Mouse (Mus musculus): ENCODE data around the gene Pip4k2a. TPM values are rescaled to one million over a fixed set of nuclear protein-coding genes. Genes with fewer than 3 reads are reported as not detected.
"Not testable (repeated sequence)": the region's sequence is repeated elsewhere in the genome, so short reads cannot be mapped to it uniquely, and the experiment has no call there.

The Pip4k2a gene
- total RNA-seq, 2 experiments from 2014 or later: 34.3 to 44.2 TPM

- DNase-seq: no peak
- intact Hi-C loops (cut with DNase I): no loop called here
These were observed 94.4 kb downstream of the Pip4k2a start for GRCm38 (mm10) chr2:18903301-18904068.

- no peak for DNase-seq
- intact Hi-C loops (cut with DNase I): no loop called here
These were observed 96.8 kb downstream of the Pip4k2a start for GRCm38 (mm10) chr2:18901133-18901532.

GRCm38 (mm10) chr2:18900635-18901034 lies 97.3 kb downstream of the Pip4k2a start:
- intact Hi-C loops (cut with DNase I): no loop called here

GRCm38 (mm10) chr2:18897742-18898256 lies 100.1 kb downstream of the Pip4k2a start:
- no peak for DNase-seq
- intact Hi-C loops (cut with DNase I): no loop called here

More at GRCm38 (mm10) chr2:18900635-18901034, 97.3 kb downstream of the Pip4k2a start:
- no peak for DNase-seq

- DNase-seq: no peak
- intact Hi-C loops (cut with DNase I): no loop called here
These were observed 101.9 kb downstream of the Pip4k2a start for GRCm38 (mm10) chr2:18896015-18896414.

- intact Hi-C loops (cut with DNase I); DNase-seq: not testable (repeated sequence)
These were observed 104.6 kb downstream of the Pip4k2a start for GRCm38 (mm10) chr2:18893336-18893735.

- intact Hi-C loops (cut with DNase I): no loop called here
- no peak for DNase-seq
These were observed 105.9 kb downstream of the Pip4k2a start for GRCm38 (mm10) chr2:18891991-18892537.

- intact Hi-C loops (cut with DNase I): no loop called here
- DNase-seq: no peak
These were observed 107.5 kb downstream of the Pip4k2a start for GRCm38 (mm10) chr2:18890227-18891001.

- no peak for DNase-seq
- intact Hi-C loops (cut with DNase I): no loop called here
These were observed 113.6 kb downstream of the Pip4k2a start for GRCm38 (mm10) chr2:18884277-18884676.

- no peak for DNase-seq
- intact Hi-C loops (cut with DNase I): loop anchor here (10.0 kb wide), 1 partner anchor 130 kb away; no protein-coding TSS in a partner anchor
These were observed 123.3 kb downstream of the Pip4k2a start for GRCm38 (mm10) chr2:18874626-18875025.

- no peak for DNase-seq
- intact Hi-C loops (cut with DNase I): loop anchor here (10.0 kb wide), 1 partner anchor 131 kb away; no protein-coding TSS in a partner anchor
These were observed 123.9 kb downstream of the Pip4k2a start for GRCm38 (mm10) chr2:18874063-18874462.

GRCm38 (mm10) chr2:18873440-18873839 lies 124.5 kb downstream of the Pip4k2a start:
- DNase-seq: no peak
- intact Hi-C loops (cut with DNase I): loop anchor here (10.0 kb wide), 1 partner anchor 131 kb away; no protein-coding TSS in a partner anchor

GRCm38 (mm10) chr2:18872797-18873196 lies 125.1 kb downstream of the Pip4k2a start:
- intact Hi-C loops (cut with DNase I): loop anchor here (10.0 kb wide), 1 partner anchor 132 kb away; no protein-coding TSS in a partner anchor

GRCm38 (mm10) chr2:18871087-18871486 lies 126.8 kb downstream of the Pip4k2a start:
- no peak for DNase-seq
- intact Hi-C loops (cut with DNase I): loop anchor here (10.0 kb wide), 1 partner anchor 134 kb away; no protein-coding TSS in a partner anchor

More at GRCm38 (mm10) chr2:18872797-18873196, 125.1 kb downstream of the Pip4k2a start:
- peak; percentile 62 for DNase-seq

- no peak for DNase-seq
- intact Hi-C loops (cut with DNase I): loop anchor here (10.0 kb wide), 2 partner anchors 408 to 478 kb away; no protein-coding TSS in a partner anchor
These were observed 130.9 kb downstream of the Pip4k2a start for GRCm38 (mm10) chr2:18867069-18867468.

GRCm38 (mm10) chr2:18864719-18865118 lies 133.2 kb downstream of the Pip4k2a start:
- no peak for DNase-seq
- intact Hi-C loops (cut with DNase I): loop anchor here (10.0 kb wide), 2 partner anchors 410 to 480 kb away; no protein-coding TSS in a partner anchor

- intact Hi-C loops (cut with DNase I): loop anchor here (10.0 kb wide), 2 partner anchors 413 to 483 kb away; no protein-coding TSS in a partner anchor
- no peak for DNase-seq
These were observed 136.2 kb downstream of the Pip4k2a start for GRCm38 (mm10) chr2:18861607-18862158.

GRCm38 (mm10) chr2:18860686-18861085 lies 137.2 kb downstream of the Pip4k2a start:
- DNase-seq: peak; percentile 77
- intact Hi-C loops (cut with DNase I): loop anchor here (10.0 kb wide), 2 partner anchors 414 to 484 kb away; no protein-coding TSS in a partner anchor

GRCm38 (mm10) chr2:18857952-18858351 lies 140.0 kb downstream of the Pip4k2a start:
- no peak for DNase-seq

GRCm38 (mm10) chr2:18856461-18856860 lies 141.5 kb downstream of the Pip4k2a start:
- DNase-seq: no peak
- intact Hi-C loops (cut with DNase I): no loop called here

More at GRCm38 (mm10) chr2:18857952-18858351, 140.0 kb downstream of the Pip4k2a start:
- intact Hi-C loops (cut with DNase I): no loop called here

Measured in left cerebral cortex, postnatal 4 days (tissue).